Mouse (Mus musculus): ENCODE results near the gene Mrvi1. TPM values are rescaled to one million over a fixed set of nuclear protein-coding genes. Genes with fewer than 3 reads are reported as not detected.

Gene Mrvi1
- polyA plus RNA-seq, 1 experiment: 9.7 TPM

DNA sequence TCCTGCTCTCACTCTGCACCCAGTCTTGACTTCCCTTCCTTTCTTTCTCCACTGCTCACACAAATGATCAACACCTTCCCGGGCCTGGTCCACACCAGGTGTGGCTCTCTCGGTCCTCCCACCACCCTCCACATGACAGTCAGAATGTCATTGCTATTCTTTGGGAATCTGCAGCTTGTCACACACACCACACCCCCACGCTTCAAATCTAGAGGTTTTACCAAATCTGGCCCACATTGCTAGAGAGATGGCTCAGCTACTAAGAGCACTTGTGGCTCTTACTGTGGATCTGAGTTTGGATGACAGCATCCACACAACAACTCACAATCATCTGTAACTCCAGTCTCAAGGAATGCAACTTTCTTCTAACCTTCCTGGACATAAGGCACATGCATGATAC, 34.7 kb upstream of the Mrvi1 start:
- no peaks in the 10 kb centered on the region for H3K27me3 ChIP-seq (replicated peaks; ENCODE audit: control insufficient read depth, insufficient read depth, low read length)
- no peak overlapping the region for H3K27ac ChIP-seq (ENCODE audit: insufficient read depth, low read depth, low read length)
- no peak for DNase-seq
- no peak for TF ChIP-seq CTCF (conservative IDR thresholded peaks at IDR 0.05; ENCODE audit: insufficient read depth, insufficient read length, low read depth, low read length)
- no peak for TF ChIP-seq POLR2A (IDR thresholded peaks at IDR 0.05; ENCODE audit: low read depth, low read length)
- H3K36me3 ChIP-seq (ENCODE audit: control insufficient read depth, insufficient read depth, low read length): no peaks in the 10 kb centered on the region
- no peak overlapping the region for H3K4me3 ChIP-seq (ENCODE audit: insufficient read depth, low read depth, low read length)
- WGBS: 73% methylated on average over 3 of the region's 3 CpGs
- H3K4me1 ChIP-seq (ENCODE audit: control insufficient read depth, insufficient read depth, low read length): no peaks in the 10 kb centered on the region

DNA sequence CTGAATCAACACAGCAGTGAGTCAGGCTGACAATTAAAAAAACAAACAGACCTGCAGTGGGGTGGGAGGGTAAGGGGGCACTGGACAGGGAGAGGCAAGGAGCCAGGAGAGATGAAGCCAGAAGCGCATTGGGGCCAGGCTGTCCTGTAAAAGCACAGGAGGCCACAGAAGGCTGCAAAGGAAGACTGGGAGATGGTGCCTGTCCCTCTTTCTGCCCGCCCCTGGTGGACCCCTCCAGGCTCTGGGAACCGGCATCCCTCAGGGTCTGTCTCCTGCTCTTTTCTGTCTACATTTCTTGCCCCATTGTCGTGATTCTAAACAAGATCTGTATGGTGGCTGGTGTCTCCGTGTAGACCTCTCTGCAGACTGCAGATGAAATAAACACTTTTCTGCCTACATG, 33.5 kb upstream of the Mrvi1 start:
- WGBS: 82% methylated on average over 5 of the region's 5 CpGs
- no peak overlapping the region for H3K4me3 ChIP-seq (ENCODE audit: insufficient read depth, low read depth, low read length)

DNA sequence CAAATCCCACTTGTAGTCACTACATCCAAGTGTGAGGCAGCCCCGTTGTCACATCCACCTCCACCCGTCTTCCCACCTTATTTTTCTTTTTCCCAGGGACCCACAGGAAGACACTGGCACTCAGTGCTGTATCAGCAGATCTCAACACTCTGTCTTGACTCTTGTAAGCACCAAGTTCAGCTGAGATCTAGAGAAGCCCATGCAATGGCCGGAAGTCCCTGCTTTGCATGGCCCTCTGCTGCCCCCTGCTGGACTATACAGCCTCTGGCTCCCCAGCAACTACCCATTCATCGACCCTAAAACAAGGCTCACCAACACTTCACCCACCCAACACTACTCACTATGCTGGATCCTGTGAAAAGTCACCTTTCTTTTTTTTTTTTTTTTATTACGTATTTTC, 32.6 kb upstream of the Mrvi1 start:
- H3K4me3 ChIP-seq (ENCODE audit: insufficient read depth, low read depth, low read length): no peak overlapping the region
- no peaks in the 10 kb centered on the region for H3K27me3 ChIP-seq (replicated peaks; ENCODE audit: control insufficient read depth, insufficient read depth, low read length)
- 14% methylated on average over 5 of the region's 5 CpGs for WGBS
- peak; percentile 88 for DNase-seq
- TF ChIP-seq CTCF (conservative IDR thresholded peaks at IDR 0.05; ENCODE audit: insufficient read depth, insufficient read length, low read depth, low read length) (peak; percentile 97), POLR2A (IDR thresholded peaks at IDR 0.05; ENCODE audit: low read depth, low read length) (no peak)
- H3K36me3 ChIP-seq (ENCODE audit: control insufficient read depth, insufficient read depth, low read length): no peaks in the 10 kb centered on the region
- H3K27ac ChIP-seq (ENCODE audit: insufficient read depth, low read depth, low read length): no peak overlapping the region
- no peaks in the 10 kb centered on the region for H3K4me1 ChIP-seq (ENCODE audit: control insufficient read depth, insufficient read depth, low read length)

More for the DNA sequence above, 33.5 kb upstream of the Mrvi1 start:
- Histone ChIP-seq H3K36me3 (ENCODE audit: control insufficient read depth, insufficient read depth, low read length) (no peaks in the 10 kb centered on the region), H3K4me1 (ENCODE audit: control insufficient read depth, insufficient read depth, low read length) (no peaks in the 10 kb centered on the region), H3K27ac (ENCODE audit: insufficient read depth, low read depth, low read length) (no peak overlapping the region), H3K27me3 (replicated peaks; ENCODE audit: control insufficient read depth, insufficient read depth, low read length) (no peaks in the 10 kb centered on the region)
- no peak for DNase-seq
- TF ChIP-seq POLR2A (IDR thresholded peaks at IDR 0.05; ENCODE audit: low read depth, low read length) (no peak), CTCF (conservative IDR thresholded peaks at IDR 0.05; ENCODE audit: insufficient read depth, insufficient read length, low read depth, low read length) (no peak)

DNA sequence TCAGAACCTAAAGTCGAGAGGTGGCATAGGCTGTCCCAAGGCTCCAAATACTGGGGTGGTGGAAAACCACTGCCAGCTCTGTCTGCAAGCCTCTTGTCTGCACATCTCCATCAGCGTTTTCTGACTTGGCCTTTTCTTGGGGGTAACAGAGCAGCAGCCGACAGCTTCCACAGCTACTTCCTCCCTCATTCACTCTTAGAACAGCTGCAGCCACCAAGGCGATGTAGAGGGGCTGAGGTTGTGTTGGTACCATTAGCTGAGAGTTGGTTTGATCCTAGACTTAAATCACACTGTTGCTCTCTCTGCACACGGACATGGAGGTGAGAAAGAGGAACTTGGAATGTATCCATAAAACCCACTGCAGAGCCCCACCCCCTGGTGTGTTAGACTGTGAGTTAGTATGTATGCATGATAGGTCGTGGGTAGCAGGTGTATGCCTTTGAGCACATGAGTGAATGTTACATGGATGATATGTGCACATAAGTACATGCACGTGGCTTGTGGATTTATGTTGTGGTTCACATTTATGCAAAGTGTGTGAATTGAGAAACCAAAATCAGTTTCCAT, 31.9 kb upstream of the Mrvi1 start:
- Histone ChIP-seq H3K27ac (ENCODE audit: insufficient read depth, low read depth, low read length) (no peak overlapping the region), H3K36me3 (ENCODE audit: control insufficient read depth, insufficient read depth, low read length) (no peaks in the 10 kb centered on the region), H3K27me3 (replicated peaks; ENCODE audit: control insufficient read depth, insufficient read depth, low read length) (no peaks in the 10 kb centered on the region), H3K4me3 (ENCODE audit: insufficient read depth, low read depth, low read length) (no peak overlapping the region), H3K4me1 (ENCODE audit: control insufficient read depth, insufficient read depth, low read length) (no peaks in the 10 kb centered on the region)
- TF ChIP-seq POLR2A (IDR thresholded peaks at IDR 0.05; ENCODE audit: low read depth, low read length): no peak
- TF ChIP-seq CTCF (conservative IDR thresholded peaks at IDR 0.05; ENCODE audit: insufficient read depth, insufficient read length, low read depth, low read length): no peak
- no peak for DNase-seq
- 79% methylated on average over 7 of the region's 7 CpGs for WGBS

DNA sequence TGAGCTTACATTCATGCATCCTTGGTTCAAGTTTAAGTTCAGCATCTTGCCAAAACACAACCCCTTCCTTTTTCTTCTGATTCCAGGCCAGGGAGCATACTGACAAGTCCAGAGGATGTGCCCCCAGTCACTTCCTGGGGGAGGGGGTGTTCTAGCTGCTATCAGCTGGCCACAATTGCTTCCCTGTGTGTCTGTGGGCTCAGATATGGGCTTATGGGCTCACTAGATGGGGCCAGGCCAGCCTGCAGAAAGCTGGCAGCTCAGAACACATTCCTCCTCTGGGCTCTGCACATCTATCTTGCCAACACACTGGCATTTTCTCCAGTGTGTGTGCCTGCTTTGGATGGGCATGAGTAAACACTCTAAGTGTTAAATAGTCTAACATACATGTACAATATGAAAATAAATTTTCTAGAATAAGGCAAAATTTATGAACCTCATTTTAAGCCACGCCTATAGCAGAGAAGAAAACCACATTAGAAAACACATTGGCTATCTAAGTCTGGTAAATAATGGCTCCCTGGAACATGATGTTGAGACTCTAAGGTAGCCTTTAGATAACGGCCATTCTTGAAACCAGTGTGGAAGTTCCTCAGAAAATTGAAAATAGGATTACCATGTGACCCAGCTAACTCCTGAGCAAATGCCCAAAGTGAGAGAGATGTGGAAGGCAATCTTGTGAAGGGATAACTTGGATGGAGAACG, 22.0 kb upstream of the Mrvi1 start:
- DNase-seq: no peak
- Histone ChIP-seq H3K27ac (ENCODE audit: insufficient read depth, low read depth, low read length) (no peak overlapping the region), H3K36me3 (ENCODE audit: control insufficient read depth, insufficient read depth, low read length) (no peaks in the 10 kb centered on the region), H3K4me3 (ENCODE audit: insufficient read depth, low read depth, low read length) (no peak overlapping the region), H3K4me1 (ENCODE audit: control insufficient read depth, insufficient read depth, low read length) (peaks cover 5% of the 10 kb centered on the region), H3K27me3 (replicated peaks; ENCODE audit: control insufficient read depth, insufficient read depth, low read length) (no peaks in the 10 kb centered on the region)
- no peak for TF ChIP-seq CTCF (conservative IDR thresholded peaks at IDR 0.05; ENCODE audit: insufficient read depth, insufficient read length, low read depth, low read length)
- TF ChIP-seq POLR2A (IDR thresholded peaks at IDR 0.05; ENCODE audit: low read depth, low read length): no peak
- 88% methylated on average over 3 of the region's 3 CpGs for WGBS

DNA sequence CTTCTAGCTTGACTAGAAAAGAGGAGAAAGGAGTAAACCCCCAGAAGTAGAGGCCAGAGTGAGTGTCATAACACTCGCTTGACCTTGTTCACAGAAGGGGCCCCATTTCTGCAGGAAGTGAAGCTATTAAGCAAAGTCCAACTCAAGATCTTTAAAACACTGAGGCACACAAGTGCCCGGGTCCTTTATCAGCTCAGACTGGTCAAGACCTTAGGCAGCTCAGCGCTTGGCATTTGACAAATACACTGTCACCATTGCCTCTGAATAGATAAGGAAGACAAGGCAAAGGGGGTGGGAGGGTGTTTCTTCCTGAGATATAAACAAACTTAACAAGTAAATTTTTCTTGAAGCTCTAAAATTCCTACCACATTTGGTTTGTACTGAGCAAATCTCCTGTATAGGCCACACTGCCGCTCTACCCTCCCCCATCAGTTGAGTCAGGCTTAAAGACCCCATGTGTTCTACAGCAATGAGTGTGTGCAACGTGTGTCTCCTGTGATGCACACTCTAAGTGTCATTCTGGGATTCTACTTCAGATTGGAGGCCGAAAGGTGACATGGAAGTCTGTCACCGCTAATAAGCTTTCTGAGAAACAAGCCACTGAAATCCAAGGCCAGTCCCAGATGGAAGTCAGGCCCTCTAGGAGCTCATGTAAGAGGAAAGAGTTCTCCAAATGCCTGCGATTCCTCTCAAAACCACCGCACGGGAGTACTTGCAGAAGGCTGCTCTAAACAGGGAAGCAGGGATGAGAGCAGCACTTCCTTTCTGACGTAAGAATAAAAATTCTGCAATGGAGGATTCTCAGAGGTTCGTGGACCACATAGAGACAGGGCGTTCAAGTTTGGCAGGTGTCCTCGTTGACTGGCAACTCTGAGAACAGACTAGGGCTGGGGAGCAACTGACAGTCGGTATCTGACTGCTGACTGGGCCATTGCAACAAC, 16.9 kb upstream of the Mrvi1 start:
- H3K36me3 ChIP-seq (ENCODE audit: control insufficient read depth, insufficient read depth, low read length): no peaks in the 10 kb centered on the region
- H3K27ac ChIP-seq (ENCODE audit: insufficient read depth, low read depth, low read length): no peak overlapping the region
- WGBS: 87% methylated on average over 15 of the region's 15 CpGs
- no peaks in the 10 kb centered on the region for H3K27me3 ChIP-seq (replicated peaks; ENCODE audit: control insufficient read depth, insufficient read depth, low read length)
- no peak for DNase-seq
- TF ChIP-seq POLR2A (IDR thresholded peaks at IDR 0.05; ENCODE audit: low read depth, low read length): no peak
- TF ChIP-seq CTCF (conservative IDR thresholded peaks at IDR 0.05; ENCODE audit: insufficient read depth, insufficient read length, low read depth, low read length): no peak
- peaks cover 5% of the 10 kb centered on the region for H3K4me1 ChIP-seq (ENCODE audit: control insufficient read depth, insufficient read depth, low read length)
- no peak overlapping the region for H3K4me3 ChIP-seq (ENCODE audit: insufficient read depth, low read depth, low read length)

DNA sequence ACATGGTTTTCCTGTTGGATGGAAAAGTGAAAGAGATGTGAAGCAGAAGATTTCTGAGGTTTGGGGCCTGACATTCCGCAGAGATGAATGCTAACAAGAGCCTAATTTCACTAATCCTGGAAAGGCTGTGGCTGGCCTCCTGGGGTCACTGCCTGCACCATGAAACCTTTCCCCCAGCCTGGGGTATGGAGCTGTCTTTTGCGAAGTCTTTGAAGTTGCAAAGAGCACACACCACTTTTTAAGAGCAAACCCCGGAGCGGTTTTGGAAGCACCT, 8.9 kb upstream of the Mrvi1 start:
- H3K36me3 ChIP-seq (ENCODE audit: control insufficient read depth, insufficient read depth, low read length): no peaks in the 10 kb centered on the region
- DNase-seq: no peak
- H3K27ac ChIP-seq (ENCODE audit: insufficient read depth, low read depth, low read length): no peak overlapping the region
- H3K4me1 ChIP-seq (ENCODE audit: control insufficient read depth, insufficient read depth, low read length): peaks cover 19% of the 10 kb centered on the region
- no peak overlapping the region for H3K4me3 ChIP-seq (ENCODE audit: insufficient read depth, low read depth, low read length)
- no peak for TF ChIP-seq POLR2A (IDR thresholded peaks at IDR 0.05; ENCODE audit: low read depth, low read length)
- TF ChIP-seq CTCF (conservative IDR thresholded peaks at IDR 0.05; ENCODE audit: insufficient read depth, insufficient read length, low read depth, low read length): no peak
- 77% methylated on average over 4 of the region's 4 CpGs for WGBS
- H3K27me3 ChIP-seq (replicated peaks; ENCODE audit: control insufficient read depth, insufficient read depth, low read length): no peaks in the 10 kb centered on the region
